Mouse (Mus musculus): ENCODE results near the gene Ret. TPM values are rescaled to one million over a fixed set of nuclear protein-coding genes. Genes with fewer than 3 reads are reported as not detected.

Ret gene
- polyA plus RNA-seq, 1 experiment from 2014 or later, result 15.1 TPM

DNA sequence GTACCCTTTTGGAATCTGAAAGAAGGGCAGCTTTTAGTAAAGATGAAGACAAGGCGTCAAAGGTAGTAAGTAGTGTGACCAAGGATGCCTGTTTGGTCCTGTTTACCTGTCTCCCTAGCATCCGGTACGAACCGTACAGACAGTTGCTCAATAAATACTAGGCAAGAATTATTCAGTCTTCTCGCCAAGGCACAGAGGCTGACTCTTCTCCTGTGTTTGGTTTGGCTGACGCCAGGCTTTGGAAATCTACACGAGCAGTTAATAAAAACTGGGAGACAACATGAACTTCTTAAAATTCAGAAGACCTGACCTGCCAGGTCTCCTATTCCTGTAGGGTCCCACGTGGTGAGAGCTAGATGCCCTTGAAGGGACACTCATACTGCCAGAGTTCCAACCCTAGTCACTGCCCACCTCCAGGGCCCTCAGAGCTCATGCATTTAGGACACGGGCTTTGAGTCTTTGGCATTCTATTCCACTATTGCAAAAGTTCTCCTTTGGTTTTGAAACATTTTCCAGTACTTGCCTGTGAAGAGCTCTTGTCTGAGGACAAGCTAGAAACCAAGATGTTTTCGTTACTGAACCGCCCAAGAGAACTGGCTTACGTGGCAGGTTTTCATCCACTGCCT lies 34.9 kb downstream of the Ret start:
- no peak for ATAC-seq (ENCODE audit: low FRiP score, low TSS enrichment)
- H3K27me3 ChIP-seq (ENCODE audit: insufficient read depth, low read length), result no peaks in the 10 kb centered on the region
- H3K27ac ChIP-seq (ENCODE audit: low read length), result no peak overlapping the region
- H3K4me3 ChIP-seq (ENCODE audit: low read length), result no peak overlapping the region
- no peaks in the 10 kb centered on the region for H3K36me3 ChIP-seq (ENCODE audit: insufficient read depth, low read length)
- H3K4me2 ChIP-seq (replicated peaks; ENCODE audit: low read depth, low read length), result no peak overlapping the region
- H3K4me1 ChIP-seq (ENCODE audit: insufficient read depth, low read length), result no peaks in the 10 kb centered on the region
- whole genome bisulfite sequencing, result 86% methylated on average over 12 of the region's 12 CpGs
- no peaks in the 10 kb centered on the region for H3K9me3 ChIP-seq (ENCODE audit: low read length)
- no peak overlapping the region for H3K9ac ChIP-seq (replicated peaks; ENCODE audit: low read length)

DNA sequence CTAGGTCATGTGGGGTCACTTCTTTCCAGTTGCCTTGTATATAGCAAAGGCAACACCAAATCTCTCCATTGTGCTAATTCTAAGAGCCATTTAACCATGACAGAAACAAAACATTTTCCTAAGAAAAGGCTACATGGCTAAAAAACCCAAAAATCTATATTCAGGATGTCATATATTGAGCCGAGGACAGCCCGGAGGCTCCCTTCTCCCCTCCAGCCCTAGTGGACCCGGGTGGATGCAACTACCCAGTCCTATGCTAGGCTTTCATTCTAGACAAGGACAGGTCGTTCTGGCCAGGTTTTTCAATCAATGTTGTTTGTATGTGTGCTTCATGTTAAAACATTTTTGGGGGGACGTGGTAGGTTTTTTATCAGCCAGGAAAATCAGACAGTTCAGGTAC lies 44.4 kb downstream of the Ret start:
- Histone ChIP-seq H3K4me1 (ENCODE audit: insufficient read depth, low read length) (no peaks in the 10 kb centered on the region), H3K9me3 (ENCODE audit: low read length) (no peaks in the 10 kb centered on the region), H3K27ac (ENCODE audit: low read length) (no peak overlapping the region), H3K4me2 (replicated peaks; ENCODE audit: low read depth, low read length) (no peak overlapping the region), H3K9ac (replicated peaks; ENCODE audit: low read length) (no peak overlapping the region), H3K4me3 (ENCODE audit: low read length) (no peak overlapping the region), H3K27me3 (ENCODE audit: insufficient read depth, low read length) (no peaks in the 10 kb centered on the region), H3K36me3 (ENCODE audit: insufficient read depth, low read length) (no peaks in the 10 kb centered on the region)
- 86% methylated on average over 5 of the region's 5 CpGs for WGBS
- no peak for ATAC-seq (ENCODE audit: low FRiP score, low TSS enrichment)

DNA sequence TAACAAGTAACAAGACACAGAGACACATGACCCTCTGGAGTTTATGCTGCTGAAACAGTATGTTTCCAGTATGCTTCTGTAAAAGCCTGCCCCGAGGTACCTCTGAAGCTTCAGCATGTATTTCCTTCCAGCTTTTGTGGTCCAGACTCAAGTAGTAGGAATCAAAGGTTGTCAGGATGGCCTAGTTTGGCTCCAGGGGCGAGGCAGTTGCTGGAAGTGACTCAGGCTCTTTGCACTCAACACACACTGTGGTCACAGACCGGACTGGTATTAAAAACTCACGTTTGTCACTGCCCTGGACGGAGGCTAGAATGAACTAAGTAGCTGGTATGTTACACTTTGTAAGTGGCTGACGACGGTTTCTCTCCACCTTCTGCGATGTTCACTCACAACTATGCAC lies 46.5 kb downstream of the Ret start:
- H3K27me3 ChIP-seq (ENCODE audit: insufficient read depth, low read length), result no peaks in the 10 kb centered on the region
- H3K4me3 ChIP-seq (ENCODE audit: low read length), result no peak overlapping the region
- no peaks in the 10 kb centered on the region for H3K4me1 ChIP-seq (ENCODE audit: insufficient read depth, low read length)
- no peaks in the 10 kb centered on the region for H3K9me3 ChIP-seq (ENCODE audit: low read length)
- H3K9ac ChIP-seq (replicated peaks; ENCODE audit: low read length), result no peak overlapping the region
- H3K36me3 ChIP-seq (ENCODE audit: insufficient read depth, low read length), result no peaks in the 10 kb centered on the region
- no peak overlapping the region for H3K27ac ChIP-seq (ENCODE audit: low read length)
- no peak for ATAC-seq (ENCODE audit: low FRiP score, low TSS enrichment)
- WGBS, result 80% methylated on average over 8 of the region's 8 CpGs
- no peak overlapping the region for H3K4me2 ChIP-seq (replicated peaks; ENCODE audit: low read depth, low read length)

DNA sequence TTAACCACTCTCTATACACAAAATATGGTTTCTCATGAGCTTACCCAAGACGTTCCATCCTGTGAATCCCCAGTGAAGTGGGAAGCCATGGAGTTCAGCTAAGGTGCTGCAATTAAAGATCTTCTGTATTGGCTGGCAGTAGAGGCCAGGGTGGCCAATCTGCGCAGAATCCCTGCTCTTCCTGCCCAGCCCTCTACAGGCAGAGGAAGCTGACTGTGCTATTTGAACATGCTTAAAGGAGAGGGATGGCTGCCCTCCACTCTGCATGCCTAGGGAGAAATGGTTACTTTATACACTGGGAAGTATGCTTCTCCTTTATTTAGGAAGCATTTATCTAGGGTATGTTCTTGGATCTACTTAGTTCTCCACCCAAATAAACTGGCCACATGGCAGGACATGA lies 47.0 kb downstream of the Ret start:
- Histone ChIP-seq H3K9me3 (ENCODE audit: low read length) (no peaks in the 10 kb centered on the region), H3K4me1 (ENCODE audit: insufficient read depth, low read length) (no peaks in the 10 kb centered on the region), H3K9ac (replicated peaks; ENCODE audit: low read length) (no peak overlapping the region), H3K27ac (ENCODE audit: low read length) (no peak overlapping the region), H3K27me3 (ENCODE audit: insufficient read depth, low read length) (no peaks in the 10 kb centered on the region), H3K4me2 (replicated peaks; ENCODE audit: low read depth, low read length) (no peak overlapping the region), H3K36me3 (ENCODE audit: insufficient read depth, low read length) (no peaks in the 10 kb centered on the region), H3K4me3 (ENCODE audit: low read length) (no peak overlapping the region)
- WGBS, result 81% methylated on average over 2 of the region's 2 CpGs
- no peak for ATAC-seq (ENCODE audit: low FRiP score, low TSS enrichment)

DNA sequence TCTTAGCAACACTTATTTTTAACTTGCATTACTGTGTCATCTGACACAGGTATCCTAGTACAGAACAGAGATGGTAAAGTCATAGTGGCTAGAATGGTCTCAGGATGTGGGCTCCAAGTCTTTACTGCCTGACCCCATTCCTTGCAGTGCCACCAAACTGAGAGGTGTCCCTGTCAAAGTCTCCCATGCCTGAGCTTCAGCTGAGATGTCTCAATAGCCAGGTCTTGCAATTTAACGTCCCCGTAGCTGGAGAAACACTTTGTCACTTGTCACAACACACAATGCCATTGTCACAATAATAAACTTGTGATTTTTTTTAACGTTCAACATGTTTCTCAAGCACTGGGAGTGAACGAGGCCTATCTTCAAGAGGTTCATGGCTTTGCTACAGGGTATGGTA lies 47.4 kb downstream of the Ret start:
- no peak overlapping the region for H3K4me3 ChIP-seq (ENCODE audit: low read length)
- no peaks in the 10 kb centered on the region for H3K9me3 ChIP-seq (ENCODE audit: low read length)
- no peaks in the 10 kb centered on the region for H3K4me1 ChIP-seq (ENCODE audit: insufficient read depth, low read length)
- no peak for ATAC-seq (ENCODE audit: low FRiP score, low TSS enrichment)
- H3K27ac ChIP-seq (ENCODE audit: low read length), result no peak overlapping the region
- no peaks in the 10 kb centered on the region for H3K27me3 ChIP-seq (ENCODE audit: insufficient read depth, low read length)
- H3K9ac ChIP-seq (replicated peaks; ENCODE audit: low read length), result no peak overlapping the region
- WGBS, result 83% methylated on average over 4 of the region's 4 CpGs
- no peaks in the 10 kb centered on the region for H3K36me3 ChIP-seq (ENCODE audit: insufficient read depth, low read length)
- H3K4me2 ChIP-seq (replicated peaks; ENCODE audit: low read depth, low read length), result no peak overlapping the region

DNA sequence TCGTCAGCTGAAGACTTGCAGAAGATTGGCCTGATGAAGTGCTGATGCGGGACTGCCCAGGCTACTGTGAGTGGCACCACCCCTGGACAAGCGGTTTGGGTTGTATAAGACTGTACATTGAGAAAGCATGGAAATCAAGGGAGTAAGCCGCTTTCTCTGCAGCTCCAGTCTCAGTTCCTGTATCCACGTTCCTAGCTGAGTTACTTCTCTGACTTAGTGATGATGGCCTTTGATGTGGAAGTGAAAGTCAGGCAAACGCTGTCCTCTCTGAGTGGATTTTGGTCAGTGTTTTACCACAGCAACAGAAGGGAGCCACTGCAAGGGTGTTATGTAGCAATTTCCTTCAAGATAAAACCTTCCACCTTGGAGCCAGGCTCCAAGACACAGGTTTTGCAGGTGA lies 56.6 kb downstream of the Ret start:
- no peaks in the 10 kb centered on the region for H3K27me3 ChIP-seq (ENCODE audit: insufficient read depth, low read length)
- H3K9me3 ChIP-seq (ENCODE audit: low read length), result peaks cover 6% of the 10 kb centered on the region; the same call in 1 of the 2 replicates
- no peak overlapping the region for H3K4me3 ChIP-seq (ENCODE audit: low read length)
- H3K27ac ChIP-seq (ENCODE audit: low read length), result no peak overlapping the region
- 81% methylated on average over 6 of the region's 6 CpGs for WGBS
- no peaks in the 10 kb centered on the region for H3K36me3 ChIP-seq (ENCODE audit: insufficient read depth, low read length)
- ATAC-seq (ENCODE audit: low FRiP score, low TSS enrichment), result no peak
- no peak overlapping the region for H3K9ac ChIP-seq (replicated peaks; ENCODE audit: low read length)
- no peak overlapping the region for H3K4me2 ChIP-seq (replicated peaks; ENCODE audit: low read depth, low read length)
- H3K4me1 ChIP-seq (ENCODE audit: insufficient read depth, low read length), result peaks cover 4% of the 10 kb centered on the region; the same call in 1 of the 2 replicates

DNA sequence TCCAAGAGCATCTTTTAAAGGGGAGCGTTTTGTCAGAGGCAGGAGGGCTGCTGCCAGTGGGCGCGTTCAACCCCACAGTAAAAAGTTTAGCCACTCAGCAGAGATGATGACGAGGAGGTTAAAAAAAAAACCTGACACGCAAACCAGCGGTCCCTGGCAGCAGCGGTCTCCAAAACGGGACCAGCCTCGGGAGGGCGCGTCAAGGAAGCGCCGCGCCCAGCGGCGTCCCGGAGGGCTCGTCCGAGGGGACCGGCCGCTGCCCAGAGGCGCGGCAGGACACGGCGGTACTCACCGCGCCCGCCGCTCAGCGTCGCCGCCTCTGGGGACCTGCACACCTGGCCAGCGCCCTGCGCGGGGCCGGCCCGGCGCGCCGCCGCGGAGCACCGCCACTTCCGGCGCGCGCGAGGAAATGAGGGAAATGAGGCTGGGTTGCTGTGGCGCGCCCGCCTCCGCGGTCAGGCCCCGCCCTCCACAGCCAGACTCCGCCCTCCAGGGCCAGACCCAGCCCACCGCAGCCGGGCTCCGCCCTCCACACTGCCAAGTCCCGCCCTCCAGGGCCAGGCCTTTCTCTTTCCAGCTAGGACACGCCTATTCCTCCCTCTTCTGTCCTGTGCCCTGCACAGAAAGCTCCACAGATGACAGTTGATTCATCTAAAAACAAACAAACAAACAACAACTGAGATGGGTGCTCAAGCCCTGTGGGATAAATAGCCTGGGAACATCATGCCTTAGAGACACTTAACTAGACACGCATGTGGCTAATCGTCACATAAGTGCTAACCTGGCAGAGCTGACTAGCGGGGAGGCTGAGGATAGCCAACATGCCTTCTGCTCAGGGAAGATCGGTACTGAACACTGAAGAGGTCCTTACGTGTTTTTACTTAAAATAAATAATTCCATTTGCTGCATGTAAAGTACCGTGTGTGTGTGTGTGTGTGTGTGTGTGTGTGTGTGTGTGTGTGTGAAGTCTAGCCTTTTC lies 58.5 kb downstream of the Ret start, which contains the start of gene Csgalnact2:
Gene Csgalnact2 (minus strand): TSS at position 410 of the 979 bp plus-strand sequence.
- Histone ChIP-seq H3K4me2 (replicated peaks; ENCODE audit: low read depth, low read length) (peak within 1 kb of the TSS; percentile 77), H3K27ac (ENCODE audit: low read length) (peak within 1 kb of the TSS; percentile 43; the same call in 1 of the 2 replicates), H3K9me3 (ENCODE audit: low read length) (no peaks in the 10 kb centered on the region), H3K9ac (replicated peaks; ENCODE audit: low read length) (peak within 1 kb of the TSS; percentile 82), H3K4me3 (ENCODE audit: low read length) (peak within 1 kb of the TSS; percentile 74), H3K36me3 (ENCODE audit: insufficient read depth, low read length) (no peaks in the 10 kb centered on the region), H3K4me1 (ENCODE audit: insufficient read depth, low read length) (peaks cover 4% of the 10 kb centered on the region; the same call in 1 of the 2 replicates), H3K27me3 (ENCODE audit: insufficient read depth, low read length) (no peaks in the 10 kb centered on the region)
- WGBS, result 5% methylated on average over 63 of the region's 66 CpGs
- ATAC-seq (ENCODE audit: low FRiP score, low TSS enrichment), result peak; percentile 99

DNA sequence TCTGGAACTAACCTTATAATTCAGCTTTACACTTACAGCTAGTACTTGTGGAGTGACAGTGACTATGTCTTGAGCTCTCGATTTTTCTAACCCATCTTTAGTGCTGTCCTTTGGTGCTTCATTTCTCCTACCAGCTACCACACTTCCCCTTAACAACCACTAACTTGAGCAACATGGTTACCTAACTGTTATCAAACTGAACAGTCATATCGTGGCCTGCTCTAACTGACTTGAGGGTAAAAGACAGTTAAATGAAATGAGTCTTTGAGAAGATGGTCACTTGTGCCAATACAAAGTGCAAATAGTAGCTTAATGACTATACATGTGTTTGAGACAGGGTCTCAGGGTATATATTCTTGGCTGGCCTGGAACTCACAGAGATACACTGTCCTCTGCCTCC lies 60.4 kb downstream of the Ret start:
- peaks cover 4% of the 10 kb centered on the region; the same call in 1 of the 2 replicates for H3K4me1 ChIP-seq (ENCODE audit: insufficient read depth, low read length)
- no peaks in the 10 kb centered on the region for H3K36me3 ChIP-seq (ENCODE audit: insufficient read depth, low read length)
- H3K4me3 ChIP-seq (ENCODE audit: low read length), result no peak overlapping the region
- H3K27ac ChIP-seq (ENCODE audit: low read length), result no peak overlapping the region
- ATAC-seq (ENCODE audit: low FRiP score, low TSS enrichment), result no peak
- no peaks in the 10 kb centered on the region for H3K27me3 ChIP-seq (ENCODE audit: insufficient read depth, low read length)
- H3K9me3 ChIP-seq (ENCODE audit: low read length), result no peaks in the 10 kb centered on the region
- H3K4me2 ChIP-seq (replicated peaks; ENCODE audit: low read depth, low read length), result no peak overlapping the region
- H3K9ac ChIP-seq (replicated peaks; ENCODE audit: low read length), result no peak overlapping the region
- WGBS, result 90% methylated on average over 2 of the region's 2 CpGs

DNA sequence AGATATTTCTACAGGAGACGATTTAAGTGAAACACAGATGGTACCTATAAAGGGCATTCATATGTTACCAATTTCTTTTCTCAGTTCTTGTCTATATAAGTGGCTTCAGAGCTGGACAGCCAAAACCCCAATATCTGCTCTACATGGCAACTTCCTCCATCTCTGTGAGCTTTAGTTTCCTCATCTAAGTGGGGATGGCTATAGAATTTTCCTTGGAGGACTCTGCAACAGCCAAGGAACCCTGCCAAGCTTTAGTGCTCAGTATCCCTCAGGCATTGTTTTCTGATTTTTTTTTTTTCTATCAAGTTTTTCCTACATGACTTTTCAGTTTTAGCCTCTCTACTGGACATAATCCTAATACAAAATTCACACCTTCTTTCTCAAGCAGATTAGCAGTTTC lies 63.1 kb downstream of the Ret start:
- H3K27me3 ChIP-seq (ENCODE audit: insufficient read depth, low read length), result no peaks in the 10 kb centered on the region
- H3K4me3 ChIP-seq (ENCODE audit: low read length), result no peak overlapping the region
- no peak overlapping the region for H3K27ac ChIP-seq (ENCODE audit: low read length)
- H3K4me2 ChIP-seq (replicated peaks; ENCODE audit: low read depth, low read length), result no peak overlapping the region
- no peaks in the 10 kb centered on the region for H3K36me3 ChIP-seq (ENCODE audit: insufficient read depth, low read length)
- ATAC-seq (ENCODE audit: low FRiP score, low TSS enrichment), result no peak
- no peaks in the 10 kb centered on the region for H3K9me3 ChIP-seq (ENCODE audit: low read length)
- H3K4me1 ChIP-seq (ENCODE audit: insufficient read depth, low read length), result peaks cover 4% of the 10 kb centered on the region; the same call in 1 of the 2 replicates
- 88% methylated on average over 1 of the region's 1 CpGs for WGBS
- H3K9ac ChIP-seq (replicated peaks; ENCODE audit: low read length), result no peak overlapping the region

DNA sequence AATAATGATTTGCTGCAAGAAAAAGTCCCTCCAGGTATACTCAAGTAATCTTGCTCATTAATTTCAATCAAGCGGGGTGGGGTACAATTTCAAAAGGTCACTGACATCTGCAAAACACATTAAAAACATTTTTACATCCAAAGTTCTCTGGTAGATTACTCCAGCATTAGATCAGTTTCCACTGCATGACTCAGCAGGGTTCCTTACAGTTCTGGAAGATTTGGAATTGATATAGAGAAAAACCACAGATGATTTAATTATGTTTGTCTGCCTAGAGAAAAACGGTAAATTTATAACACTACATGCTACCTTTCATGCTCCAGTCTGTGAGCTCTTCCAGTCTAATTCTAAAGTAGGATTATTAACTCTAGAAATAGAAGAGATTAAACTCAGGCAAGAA lies 67.5 kb downstream of the Ret start:
- no peak overlapping the region for H3K27ac ChIP-seq (ENCODE audit: low read length)
- H3K9ac ChIP-seq (replicated peaks; ENCODE audit: low read length), result no peak overlapping the region
- no peaks in the 10 kb centered on the region for H3K27me3 ChIP-seq (ENCODE audit: insufficient read depth, low read length)
- WGBS, result 76% methylated on average over 2 of the region's 2 CpGs
- H3K4me2 ChIP-seq (replicated peaks; ENCODE audit: low read depth, low read length), result no peak overlapping the region
- H3K4me3 ChIP-seq (ENCODE audit: low read length), result no peak overlapping the region
- H3K4me1 ChIP-seq (ENCODE audit: insufficient read depth, low read length), result 0 out of 2 replicates have a peak, but pooled peaks cover 3% of the 10 kb centered on the region
- peaks cover 2% of the 10 kb centered on the region; the same call in 1 of the 2 replicates for H3K36me3 ChIP-seq (ENCODE audit: insufficient read depth, low read length)
- ATAC-seq (ENCODE audit: low FRiP score, low TSS enrichment), result no peak
- no peaks in the 10 kb centered on the region for H3K9me3 ChIP-seq (ENCODE audit: low read length)
